Mouse (Mus musculus) megakaryocyte, embryonic 14.5 days (primary cell): ENCODE results near the gene Aoc3.
"Not testable (repeated sequence)": the region's sequence is repeated elsewhere in the genome, so short reads cannot be mapped to it uniquely, and the experiment has no call there.

ENCODE experiments used
- FLI1 ChIP-seq: IDR thresholded peaks from 2 replicates; pipeline ENCODE4 v1.6.1; 2012; ENCODE audit warnings: low read length, inconsistent platforms, mixed read lengths
- GATA1 ChIP-seq: IDR thresholded peaks from 3 replicates; pipeline ENCODE4 v1.6.1; 2012; ENCODE audit warnings: mixed read lengths, low read length, inconsistent platforms, borderline replicate concordance

- TF ChIP-seq GATA1, FLI1: not testable (repeated sequence)
Measured at GRCm38 (mm10) chr11:101325201-101325600, 5.2 kb upstream of the Aoc3 start.
